Mouse (Mus musculus): ENCODE measurements around the gene Bbip1. TPM values are rescaled to one million over a fixed set of nuclear protein-coding genes. Genes with fewer than 3 reads are reported as not detected.

Bbip1 gene
- total RNA-seq, 2 experiments from 2014 or later = 55.1 to 57.7 TPM

- Histone ChIP-seq H3K4me3 (no peak overlapping the region), H3K27ac (no peak overlapping the region)
- DNase-seq (ENCODE audit: extremely low spot score in 1 of 2, low spot score in 2 of 2) = no peak
- intact Hi-C loops (cut with DNase I) = no loop called here
- no peak for TF ChIP-seq CTCF (IDR thresholded peaks at IDR 0.05)
Measured at GRCm38 (mm10) chr19:53887822-53888221, 56.6 kb downstream of the Bbip1 start.

GRCm38 (mm10) chr19:53886576-53887370 is 57.7 kb downstream of the Bbip1 start:
- H3K4me3 ChIP-seq = no peak overlapping the region
- intact Hi-C loops (cut with DNase I) = no loop called here
- no peak for TF ChIP-seq CTCF (IDR thresholded peaks at IDR 0.05)
- no peak overlapping the region for H3K27ac ChIP-seq
- DNase-seq (ENCODE audit: extremely low spot score in 1 of 2, low spot score in 2 of 2) = no peak

GRCm38 (mm10) chr19:53885450-53885849 is 59.0 kb downstream of the Bbip1 start:
- intact Hi-C loops (cut with DNase I) = no loop called here
- Histone ChIP-seq H3K27ac (no peak overlapping the region), H3K4me3 (no peak overlapping the region)
- no peak for TF ChIP-seq CTCF (IDR thresholded peaks at IDR 0.05)
- DNase-seq (ENCODE audit: extremely low spot score in 1 of 2, low spot score in 2 of 2) = no peak

- TF ChIP-seq CTCF (IDR thresholded peaks at IDR 0.05) = no peak
- H3K27ac ChIP-seq = no peak overlapping the region
- H3K4me3 ChIP-seq = no peak overlapping the region
- no peak for DNase-seq (ENCODE audit: extremely low spot score in 1 of 2, low spot score in 2 of 2)
- intact Hi-C loops (cut with DNase I) = no loop called here
Measured at GRCm38 (mm10) chr19:53881786-53882185, 62.6 kb downstream of the Bbip1 start.

- no peak for TF ChIP-seq CTCF (IDR thresholded peaks at IDR 0.05)
- no peak for DNase-seq (ENCODE audit: extremely low spot score in 1 of 2, low spot score in 2 of 2)
- intact Hi-C loops (cut with DNase I) = no loop called here
- no peak overlapping the region for H3K4me3 ChIP-seq
- no peak overlapping the region for H3K27ac ChIP-seq
Measured at GRCm38 (mm10) chr19:53880460-53880859, 64.0 kb downstream of the Bbip1 start.

Other genes with a start within 250 kb of the Bbip1 start
- gene Pdcd4, start 52.4 kb downstream of the Bbip1 start, total RNA-seq (2021) = 100 to 1,000 TPM; 102 to 114 TPM
- gene Shoc2, start 321 bp downstream of the Bbip1 start, total RNA-seq (2021) = 10 to 100 TPM; 54.5 to 55.6 TPM
- 10 to 100 TPM; 17.5 to 18.8 TPM for gene Adra2a, start 99.5 kb upstream of the Bbip1 start, total RNA-seq (2021)

All from left cerebral cortex, adult 2 months (tissue).